Mouse (Mus musculus): ENCODE measurements around the gene Znhit6. TPM values are rescaled to one million over a fixed set of nuclear protein-coding genes. Genes with fewer than 3 reads are reported as not detected.

Znhit6 gene
- polyA plus RNA-seq, 2 experiments, result 8.5 to 14.1 TPM

DNA sequence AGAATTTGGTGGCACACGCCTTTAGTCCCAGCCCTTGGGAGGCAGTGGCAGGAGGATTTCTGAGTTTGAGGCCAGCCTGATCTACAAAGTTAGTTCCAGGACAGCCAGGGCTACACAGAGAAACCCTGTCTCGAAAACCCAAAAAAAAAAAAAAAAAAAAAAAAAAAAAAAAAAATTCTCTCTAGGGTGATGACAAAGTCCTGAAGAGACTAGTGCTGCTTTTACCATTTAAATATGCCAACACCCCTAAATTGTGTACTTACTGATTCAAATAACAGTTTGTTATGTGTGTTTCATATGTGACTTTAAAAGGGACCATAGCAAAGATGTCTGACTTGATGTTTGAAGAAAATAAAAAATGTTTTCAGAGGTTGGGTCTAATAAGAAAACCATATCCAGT is 21.6 kb upstream of the Znhit6 start:
- H3K4me2 ChIP-seq (ENCODE audit: low read depth), result no peak overlapping the region
- 44% methylated on average over 2 of the region's 2 CpGs for WGBS (ENCODE audit: insufficient replicate concordance)
- H3K36me3 ChIP-seq (replicated peaks; ENCODE audit: control insufficient read depth, insufficient read depth, low read depth), result no peaks in the 10 kb centered on the region
- ATAC-seq (ENCODE audit: insufficient read depth) (no peak), DNase-seq (ENCODE audit: low read depth in 3 of 3, low spot score in 3 of 3) (no peak)
- H3K9me3 ChIP-seq (ENCODE audit: control insufficient read depth, low read length), result no peaks in the 10 kb centered on the region
- no peak overlapping the region for H3K27ac ChIP-seq
- TF ChIP-seq EP300 (IDR thresholded peaks at IDR 0.05; ENCODE audit: low read depth) (no peak), CTCF (IDR thresholded peaks at IDR 0.05; ENCODE audit: low read depth) (no peak)
- H3K4me1 ChIP-seq (replicated peaks; ENCODE audit: control insufficient read depth in 2 of 2, insufficient read depth in 2 of 2, low read length in 1 of 2), result no peaks in the 10 kb centered on the region
- H3K27me3 ChIP-seq (ENCODE audit: control insufficient read depth, insufficient read depth, low read length), result no peaks in the 10 kb centered on the region
- no peak overlapping the region for H3K9ac ChIP-seq (replicated peaks)
- H3K4me3 ChIP-seq (ENCODE audit: insufficient read depth in 1 of 2, low read depth in 2 of 2, low read length in 2 of 2), result no peak overlapping the region

DNA sequence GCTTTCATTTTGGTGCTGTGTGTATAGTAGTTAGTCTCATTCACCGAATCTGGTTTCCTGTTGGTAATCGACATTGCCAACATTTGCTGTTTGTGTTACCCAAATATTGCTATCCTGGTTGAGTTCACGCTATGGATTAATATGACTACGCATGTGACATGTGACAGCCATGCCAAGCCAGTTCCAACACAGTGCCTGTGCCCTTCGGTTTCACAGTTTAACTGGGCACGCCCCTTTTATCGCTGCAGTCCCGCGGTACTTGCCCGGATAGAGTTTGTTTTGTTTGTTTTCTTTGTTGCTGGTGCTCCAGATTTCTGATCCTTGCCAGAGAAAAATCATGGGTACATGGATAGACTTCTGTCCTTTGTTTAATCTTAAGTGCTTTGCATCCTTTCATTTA is 19.8 kb upstream of the Znhit6 start:
- H3K27me3 ChIP-seq (ENCODE audit: control insufficient read depth, insufficient read depth, low read length), result no peaks in the 10 kb centered on the region
- no peak for TF ChIP-seq EP300 (IDR thresholded peaks at IDR 0.05; ENCODE audit: low read depth)
- no peaks in the 10 kb centered on the region for H3K4me1 ChIP-seq (replicated peaks; ENCODE audit: control insufficient read depth in 2 of 2, insufficient read depth in 2 of 2, low read length in 1 of 2)
- ATAC-seq (ENCODE audit: insufficient read depth) (no peak), DNase-seq (ENCODE audit: low read depth in 3 of 3, low spot score in 3 of 3) (no peak)
- H3K4me3 ChIP-seq (ENCODE audit: insufficient read depth in 1 of 2, low read depth in 2 of 2, low read length in 2 of 2), result no peak overlapping the region
- H3K9ac ChIP-seq (replicated peaks), result no peak overlapping the region
- H3K4me2 ChIP-seq (ENCODE audit: low read depth), result no peak overlapping the region
- WGBS (ENCODE audit: insufficient replicate concordance), result 83% methylated on average over 10 of the region's 10 CpGs
- no peaks in the 10 kb centered on the region for H3K9me3 ChIP-seq (ENCODE audit: control insufficient read depth, low read length)
- no peaks in the 10 kb centered on the region for H3K36me3 ChIP-seq (replicated peaks; ENCODE audit: control insufficient read depth, insufficient read depth, low read depth)
- no peak overlapping the region for H3K27ac ChIP-seq

DNA sequence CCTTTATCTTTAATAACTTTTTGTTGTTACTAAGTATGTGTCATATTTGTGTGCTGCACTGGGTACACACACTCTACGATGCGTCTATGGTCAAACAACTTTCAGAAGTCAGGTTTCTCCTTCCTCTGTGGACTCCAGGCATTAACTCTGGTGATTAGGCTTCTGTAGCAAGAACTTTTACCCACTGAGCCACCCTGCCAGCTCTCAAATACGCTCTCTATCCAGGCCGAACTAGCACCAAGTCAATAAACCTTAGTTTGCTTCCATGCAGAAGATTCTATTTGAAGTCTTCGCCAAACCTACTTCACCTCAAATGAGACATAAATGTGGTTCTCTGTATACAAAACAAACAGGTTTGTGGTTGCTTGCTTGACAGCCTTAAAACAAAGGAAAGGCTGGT is 16.3 kb upstream of the Znhit6 start:
- Histone ChIP-seq H3K4me3 (ENCODE audit: insufficient read depth in 1 of 2, low read depth in 2 of 2, low read length in 2 of 2) (no peak overlapping the region), H3K9me3 (ENCODE audit: control insufficient read depth, low read length) (no peaks in the 10 kb centered on the region), H3K4me1 (replicated peaks; ENCODE audit: control insufficient read depth in 2 of 2, insufficient read depth in 2 of 2, low read length in 1 of 2) (no peaks in the 10 kb centered on the region), H3K4me2 (ENCODE audit: low read depth) (no peak overlapping the region), H3K9ac (replicated peaks) (no peak overlapping the region), H3K27me3 (ENCODE audit: control insufficient read depth, insufficient read depth, low read length) (no peaks in the 10 kb centered on the region), H3K36me3 (replicated peaks; ENCODE audit: control insufficient read depth, insufficient read depth, low read depth) (no peaks in the 10 kb centered on the region), H3K27ac (no peak overlapping the region)
- ATAC-seq (ENCODE audit: insufficient read depth), result no peak
- 66% methylated on average over 5 of the region's 5 CpGs for WGBS (ENCODE audit: insufficient replicate concordance)
- DNase-seq (ENCODE audit: low read depth in 3 of 3, low spot score in 3 of 3), result no peak
- TF ChIP-seq EP300 (IDR thresholded peaks at IDR 0.05; ENCODE audit: low read depth) (no peak), CTCF (IDR thresholded peaks at IDR 0.05; ENCODE audit: low read depth) (no peak)

DNA sequence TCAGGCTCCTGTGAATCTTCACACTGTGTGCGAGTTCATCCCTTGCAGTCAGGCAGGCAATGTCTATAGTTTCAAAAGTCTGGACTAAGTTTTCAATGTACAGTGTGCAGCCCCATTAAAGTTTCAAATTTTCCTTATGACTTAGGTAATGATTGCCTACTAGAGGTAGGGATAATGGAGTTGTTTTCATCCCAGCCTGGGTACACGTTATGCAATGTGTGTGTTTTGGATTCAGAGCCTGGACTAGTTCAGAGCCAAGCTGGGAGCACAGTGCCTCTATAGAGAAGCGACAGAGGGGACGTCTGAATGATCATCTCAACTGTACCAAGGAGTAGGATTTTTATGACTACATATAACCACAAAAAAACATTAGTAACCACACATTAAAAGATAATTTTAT is 15.9 kb upstream of the Znhit6 start:
- Histone ChIP-seq H3K4me3 (ENCODE audit: insufficient read depth in 1 of 2, low read depth in 2 of 2, low read length in 2 of 2) (no peak overlapping the region), H3K27me3 (ENCODE audit: control insufficient read depth, insufficient read depth, low read length) (no peaks in the 10 kb centered on the region), H3K9ac (replicated peaks) (no peak overlapping the region), H3K9me3 (ENCODE audit: control insufficient read depth, low read length) (no peaks in the 10 kb centered on the region), H3K4me2 (ENCODE audit: low read depth) (no peak overlapping the region), H3K36me3 (replicated peaks; ENCODE audit: control insufficient read depth, insufficient read depth, low read depth) (no peaks in the 10 kb centered on the region), H3K27ac (no peak overlapping the region), H3K4me1 (replicated peaks; ENCODE audit: control insufficient read depth in 2 of 2, insufficient read depth in 2 of 2, low read length in 1 of 2) (no peaks in the 10 kb centered on the region)
- ATAC-seq (ENCODE audit: insufficient read depth), result 0 out of 2 replicates have a peak, but pooled peaks have one; percentile 18
- WGBS (ENCODE audit: insufficient replicate concordance), result 57% methylated on average over 4 of the region's 4 CpGs
- no peak for TF ChIP-seq EP300 (IDR thresholded peaks at IDR 0.05; ENCODE audit: low read depth)
- TF ChIP-seq CTCF (IDR thresholded peaks at IDR 0.05; ENCODE audit: low read depth), result no peak
- DNase-seq (ENCODE audit: low read depth in 3 of 3, low spot score in 3 of 3), result no peak

DNA sequence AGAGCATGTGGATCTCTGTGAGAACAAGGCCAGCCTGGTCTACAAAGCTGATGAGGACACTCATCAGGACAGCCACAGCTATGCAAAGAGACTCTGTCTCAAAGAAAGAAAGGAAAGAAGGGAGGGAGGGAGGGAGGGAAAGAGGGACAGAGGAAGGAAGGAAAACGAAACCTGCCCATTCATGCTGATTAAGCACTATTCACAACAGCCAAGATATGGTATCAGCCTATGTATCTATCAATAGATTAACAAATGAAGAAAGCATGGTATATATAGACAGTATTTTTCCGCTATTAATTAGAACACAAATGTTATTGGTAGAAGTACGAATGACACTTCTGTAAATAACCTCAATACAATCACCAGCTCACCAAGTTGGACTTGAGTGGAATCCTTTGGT is 1.5 kb upstream of the Znhit6 start:
- no peak overlapping the region for H3K27ac ChIP-seq
- H3K9ac ChIP-seq (replicated peaks), result no peak overlapping the region
- no peak for DNase-seq (ENCODE audit: low read depth in 3 of 3, low spot score in 3 of 3)
- H3K36me3 ChIP-seq (replicated peaks; ENCODE audit: control insufficient read depth, insufficient read depth, low read depth), result no peaks in the 10 kb centered on the region
- no peaks in the 10 kb centered on the region for H3K9me3 ChIP-seq (ENCODE audit: control insufficient read depth, low read length)
- no peak overlapping the region for H3K4me2 ChIP-seq (ENCODE audit: low read depth)
- H3K27me3 ChIP-seq (ENCODE audit: control insufficient read depth, insufficient read depth, low read length), result no peaks in the 10 kb centered on the region
- 63% methylated on average over 3 of the region's 3 CpGs for WGBS (ENCODE audit: insufficient replicate concordance)
- no peak overlapping the region for H3K4me3 ChIP-seq (ENCODE audit: insufficient read depth in 1 of 2, low read depth in 2 of 2, low read length in 2 of 2)
- H3K4me1 ChIP-seq (replicated peaks; ENCODE audit: control insufficient read depth in 2 of 2, insufficient read depth in 2 of 2, low read length in 1 of 2), result peaks cover 6 to 11% of the 10 kb centered on the region in 2 experiments; a peak in 3 of 4 replicates
- TF ChIP-seq CTCF (IDR thresholded peaks at IDR 0.05; ENCODE audit: low read depth), result no peak
- no peak for TF ChIP-seq EP300 (IDR thresholded peaks at IDR 0.05; ENCODE audit: low read depth)
- ATAC-seq (ENCODE audit: insufficient read depth), result no peak

Data from liver, embryonic 14.5 days (tissue).